Mouse (Mus musculus) lung, adult 2 months (tissue): ENCODE measurements around the gene Nol4l. TPM values are rescaled to one million over a fixed set of nuclear protein-coding genes. Genes with fewer than 3 reads are reported as not detected.

Experiments used
- DNase-seq: peaks from one replicate; pipeline ENCODE4 v3.0.0; 2022
- H3K4me1 ChIP-seq: fragments of 200-500 bp; 2 replicates; pipeline ENCODE4 v1.6.1; 2011; ENCODE audit warnings: low read length; ENCODE audit not compliant: control insufficient read depth, insufficient read depth
- H3K4me3 ChIP-seq: fragments of 200-500 bp; replicated peaks from 2 replicates; pipeline ENCODE3; 2011; ENCODE audit warnings: low read depth, mild to moderate bottlenecking, control low read depth, low read length; ENCODE audit errors: extremely low read depth
- CTCF ChIP-seq: fragments of 200-500 bp; IDR thresholded peaks from 2 replicates; pipeline ENCODE4 v1.5.1; 2011; ENCODE audit warnings: mild to moderate bottlenecking, low read length, control low read depth; ENCODE audit not compliant: insufficient read depth
- POLR2A ChIP-seq: fragments of 200-500 bp; IDR thresholded peaks from 2 replicates; pipeline ENCODE4 v1.6.1; 2011; ENCODE audit warnings: low read depth, mild to moderate bottlenecking, control low read depth, low read length, borderline replicate concordance; ENCODE audit errors: extremely low read depth
- WGBS: fragments of 180-500 bp; shearing (Covaris S2); methylation state at CpG from one replicate; pipeline ENCODE4 v1.1.7; 2018; 5-methylcytosine and 5-hydroxymethylcytosine counted together
- polyA plus RNA-seq: library from polyadenylated mRNA; depleted of rRNA; stranded (reverse); fragments of >200 nt; gene quantifications from 2 replicates; pipeline ENCODE4 v1.2.3, GENCODE M21; 2012; rRNA removed

Nol4l gene
- polyA plus RNA-seq: 14.7 TPM in 2 replicates

GRCm38 (mm10) chr2:153529931-153530766, at the start of gene Nol4l:
TSS of gene Nol4l (minus strand) at chr2:153529971.
- no peak for DNase-seq
- Histone ChIP-seq H3K4me1 (no peaks in the 10 kb centered on the region), H3K4me3 (peak within 1 kb of the TSS; percentile 64)
- TF ChIP-seq CTCF: no peak
- TF ChIP-seq POLR2A: no peak
- 3% methylated on average over 63 of the region's 86 CpGs for WGBS

- Histone ChIP-seq H3K4me1 (no peaks in the 10 kb centered on the region), H3K4me3 (no peak overlapping the region)
- DNase-seq: no peak
- 54% methylated on average over 4 of the region's 4 CpGs for WGBS
- TF ChIP-seq CTCF (no peak), POLR2A (no peak)
Observed at GRCm38 (mm10) chr2:153577122-153577521, 47.4 kb upstream of the Nol4l start.

- TF ChIP-seq POLR2A (no peak), CTCF (no peak)
- 60% methylated on average over 3 of the region's 3 CpGs for WGBS
- Histone ChIP-seq H3K4me3 (no peak overlapping the region), H3K4me1 (no peaks in the 10 kb centered on the region)
- no peak for DNase-seq
Observed at GRCm38 (mm10) chr2:153576150-153576549, 46.4 kb upstream of the Nol4l start.

GRCm38 (mm10) chr2:153575554-153575953, 45.8 kb upstream of the Nol4l start:
- 53% methylated on average over 6 of the region's 6 CpGs for WGBS

GRCm38 (mm10) chr2:153573101-153573500, 43.3 kb upstream of the Nol4l start:
- DNase-seq: no peak
- 76% methylated on average over 9 of the region's 9 CpGs for WGBS
- no peak overlapping the region for H3K4me3 ChIP-seq
- no peak for TF ChIP-seq CTCF
- no peak for TF ChIP-seq POLR2A
- no peaks in the 10 kb centered on the region for H3K4me1 ChIP-seq

More at GRCm38 (mm10) chr2:153575554-153575953, 45.8 kb upstream of the Nol4l start:
- H3K4me1 ChIP-seq: no peaks in the 10 kb centered on the region
- TF ChIP-seq POLR2A (no peak), CTCF (no peak)
- H3K4me3 ChIP-seq: no peak overlapping the region
- no peak for DNase-seq

GRCm38 (mm10) chr2:153568541-153568940, 38.8 kb upstream of the Nol4l start:
- WGBS: 92% methylated on average over 6 of the region's 6 CpGs
- TF ChIP-seq CTCF: no peak
- no peak for TF ChIP-seq POLR2A
- Histone ChIP-seq H3K4me3 (no peak overlapping the region), H3K4me1 (no peaks in the 10 kb centered on the region)
- DNase-seq: no peak

GRCm38 (mm10) chr2:153568013-153568412, 38.2 kb upstream of the Nol4l start:
- no peak overlapping the region for H3K4me3 ChIP-seq
- TF ChIP-seq CTCF (no peak), POLR2A (no peak)
- no peaks in the 10 kb centered on the region for H3K4me1 ChIP-seq
- DNase-seq: no peak
- WGBS: 70% methylated on average over 4 of the region's 4 CpGs

GRCm38 (mm10) chr2:153564343-153564742, 34.6 kb upstream of the Nol4l start:
- H3K4me1 ChIP-seq: no peaks in the 10 kb centered on the region
- no peak overlapping the region for H3K4me3 ChIP-seq
- DNase-seq: no peak
- no peak for TF ChIP-seq POLR2A
- TF ChIP-seq CTCF: peak; percentile 23; the same call in 1 of the 2 replicates
- 93% methylated on average over 3 of the region's 3 CpGs for WGBS

- TF ChIP-seq CTCF: no peak
- TF ChIP-seq POLR2A: no peak
- Histone ChIP-seq H3K4me3 (no peak overlapping the region), H3K4me1 (no peaks in the 10 kb centered on the region)
- 17% methylated on average over 5 of the region's 5 CpGs for WGBS
- no peak for DNase-seq
Observed at GRCm38 (mm10) chr2:153561564-153561963, 31.8 kb upstream of the Nol4l start.
